Mouse (Mus musculus) neural tube, embryonic 14.5 days (tissue): ENCODE results near the gene Tmem121. TPM values are rescaled to one million over a fixed set of nuclear protein-coding genes. Genes with fewer than 3 reads are reported as not detected.

Experiments
- ATAC-seq: fragments of 200-750 bp; cut with Nextera tagmentation; 2 replicates; pipeline ENCODE4 v1.8.0; 2017; ENCODE audit warnings: low read depth, mild to moderate bottlenecking, moderate TSS enrichment, moderate library complexity
- H3K27ac ChIP-seq: fragments of 300-500 bp; sonication (generic); 2 replicates; pipeline ENCODE4 v1.5.1; 2014; ENCODE audit warnings: low read depth, mild to moderate bottlenecking, control low read depth, low read length, moderate library complexity, mixed read lengths
- H3K27me3 ChIP-seq: fragments of 300-500 bp; sonication (generic); 2 replicates; pipeline ENCODE4 v1.6.1; 2014; ENCODE audit warnings: low read length; ENCODE audit not compliant: control insufficient read depth, insufficient read depth
- H3K36me3 ChIP-seq: fragments of 300-500 bp; sonication (generic); 2 replicates; pipeline ENCODE4 v1.6.1; 2014; ENCODE audit warnings: low read length, mixed read lengths; ENCODE audit not compliant: control insufficient read depth, insufficient read depth
- H3K4me1 ChIP-seq: fragments of 300-500 bp; sonication (generic); 2 replicates; pipeline ENCODE4 v1.6.1; 2014; ENCODE audit warnings: low read length; ENCODE audit not compliant: control insufficient read depth, insufficient read depth
- H3K4me2 ChIP-seq: fragments of 300-500 bp; sonication (generic); 2 replicates; pipeline ENCODE4 v1.6.1; 2014; ENCODE audit warnings: mild to moderate bottlenecking, low read depth, low read length, control low read depth
- H3K4me3 ChIP-seq: fragments of 300-500 bp; sonication (generic); 2 replicates; pipeline ENCODE4 v1.5.1; 2014; ENCODE audit warnings: low read depth, low read length, control low read depth, mixed read lengths
- H3K9ac ChIP-seq: fragments of 300-500 bp; sonication (generic); replicated peaks from 2 replicates; pipeline ENCODE4 v1.6.1; 2014; ENCODE audit warnings: low read depth, mild to moderate bottlenecking, control low read depth, low read length, mixed read lengths
- H3K9me3 ChIP-seq: fragments of 300-500 bp; sonication (generic); 2 replicates; pipeline ENCODE4 v1.6.1; 2016; ENCODE audit warnings: low read length; ENCODE audit not compliant: control insufficient read depth
- WGBS: fragments of 180-500 bp; shearing (Covaris S2); extraction: QIAGEN DNeasy Blood & Tissue Kit; methylation state at CpG from one replicate; pipeline ENCODE4 v1.1.7; 2014; 5-methylcytosine and 5-hydroxymethylcytosine counted together
- polyA plus RNA-seq: library from polyadenylated mRNA; unstranded; fragments of >200 nt; fragmentation: Nextera tagmentation; extraction: Ambion mirVana; gene quantifications from 2 replicates; pipeline ENCODE4 v1.2.1, GENCODE M21; 2014

Tmem121 gene
- polyA plus RNA-seq, 1 experiment from 2014 or later = 24.9 TPM

DNA sequence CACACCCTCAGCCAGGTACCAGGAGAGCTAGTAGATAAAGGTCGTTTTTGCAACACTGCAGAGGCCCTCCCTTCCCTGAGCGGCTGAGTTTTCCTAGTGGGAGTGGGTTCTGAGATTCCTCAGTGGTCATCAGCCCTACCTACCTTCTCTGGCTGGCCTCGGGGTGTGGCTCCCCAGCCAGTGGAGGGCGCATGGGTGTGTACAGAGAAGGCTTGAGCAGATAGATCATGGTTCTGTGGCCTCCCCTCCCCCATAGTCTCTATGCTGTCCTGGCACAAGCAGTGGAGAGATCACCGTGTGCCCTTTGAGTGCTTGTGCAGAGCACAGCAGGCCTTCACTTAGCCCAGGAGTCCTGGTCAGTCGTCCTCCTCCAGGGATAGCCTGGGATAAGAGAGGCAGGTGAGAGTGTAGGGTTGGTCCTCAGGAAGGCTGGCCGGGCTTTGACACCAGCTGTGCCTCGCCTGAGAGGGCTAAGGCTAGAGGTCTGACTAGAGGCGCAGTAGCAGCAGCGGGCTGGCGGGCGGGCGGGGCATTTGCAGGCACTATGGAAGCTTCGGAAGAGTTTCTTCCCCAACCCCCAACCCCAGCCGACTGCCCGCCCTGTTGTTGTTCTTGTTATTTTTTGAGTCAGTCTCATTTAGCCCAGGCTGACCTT is 37.2 kb upstream of the Tmem121 start:
- WGBS = 39% methylated on average over 16 of the region's 16 CpGs

GRCm38 (mm10) chr12:113149341-113149740 is 36.4 kb upstream of the Tmem121 start:
- no peak for ATAC-seq
- no peak overlapping the region for H3K27ac ChIP-seq
- H3K27me3 ChIP-seq = no peaks in the 10 kb centered on the region
- H3K4me2 ChIP-seq = no peak overlapping the region
- no peak overlapping the region for H3K9ac ChIP-seq
- no peaks in the 10 kb centered on the region for H3K36me3 ChIP-seq
- no peak overlapping the region for H3K4me3 ChIP-seq
- H3K9me3 ChIP-seq = no peaks in the 10 kb centered on the region
- peaks cover 7% of the 10 kb centered on the region for H3K4me1 ChIP-seq
- WGBS = 66% methylated on average over 4 of the region's 4 CpGs

More for the DNA sequence above, 37.2 kb upstream of the Tmem121 start:
- H3K9ac ChIP-seq = no peak overlapping the region
- H3K27me3 ChIP-seq = no peaks in the 10 kb centered on the region
- no peaks in the 10 kb centered on the region for H3K9me3 ChIP-seq
- ATAC-seq = no peak
- no peak overlapping the region for H3K27ac ChIP-seq
- peaks cover 7% of the 10 kb centered on the region for H3K4me1 ChIP-seq
- H3K4me3 ChIP-seq = no peak overlapping the region
- H3K36me3 ChIP-seq = no peaks in the 10 kb centered on the region
- no peak overlapping the region for H3K4me2 ChIP-seq

DNA sequence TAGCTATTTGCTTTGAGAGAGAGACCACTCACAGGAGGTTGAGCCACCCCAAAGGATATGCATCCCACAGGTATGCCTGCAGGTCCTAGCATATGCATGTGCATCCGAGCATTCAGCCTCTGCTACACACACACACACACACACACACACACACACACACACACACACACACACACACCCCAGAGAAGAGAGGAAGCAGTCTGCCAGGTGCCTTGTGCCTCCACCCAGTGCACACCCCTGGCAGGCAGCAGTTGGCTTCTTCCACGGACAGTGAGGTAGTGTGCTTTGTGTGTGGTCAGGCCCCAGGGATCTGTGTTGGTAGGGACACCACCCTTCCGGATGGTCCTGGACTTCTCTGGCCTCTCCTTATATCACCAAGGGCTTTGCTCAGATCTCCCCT is 35.8 kb upstream of the Tmem121 start:
- WGBS = 67% methylated on average over 3 of the region's 3 CpGs

DNA sequence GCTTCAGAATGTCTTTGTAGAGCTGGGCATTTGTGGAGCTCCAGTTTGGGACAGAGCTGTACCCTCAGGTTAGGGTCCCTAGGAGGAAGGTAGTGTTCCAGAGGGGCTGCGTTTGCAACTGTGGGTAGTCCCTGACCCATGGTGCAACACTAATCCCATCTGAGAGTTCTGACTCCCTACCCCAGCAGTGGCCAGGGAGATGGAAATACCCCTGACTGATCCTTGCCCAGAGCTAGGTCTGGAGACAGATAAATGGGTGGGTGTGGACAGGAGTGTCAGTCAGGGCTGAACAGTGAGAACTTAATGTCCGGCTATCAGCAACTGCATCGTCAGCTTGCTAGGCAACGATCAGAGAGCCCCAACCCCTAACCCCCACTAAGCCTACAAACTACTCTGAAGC is 35.1 kb upstream of the Tmem121 start:
- Histone ChIP-seq H3K9me3 (no peaks in the 10 kb centered on the region), H3K36me3 (no peaks in the 10 kb centered on the region), H3K9ac (no peak overlapping the region), H3K4me3 (no peak overlapping the region), H3K27ac (no peak overlapping the region), H3K4me1 (peaks cover 7% of the 10 kb centered on the region), H3K27me3 (no peaks in the 10 kb centered on the region), H3K4me2 (no peak overlapping the region)
- no peak for ATAC-seq
- 84% methylated on average over 4 of the region's 4 CpGs for WGBS

More for the DNA sequence above, 35.8 kb upstream of the Tmem121 start:
- Histone ChIP-seq H3K27me3 (no peaks in the 10 kb centered on the region), H3K9ac (no peak overlapping the region), H3K36me3 (no peaks in the 10 kb centered on the region), H3K27ac (no peak overlapping the region), H3K9me3 (no peaks in the 10 kb centered on the region), H3K4me3 (no peak overlapping the region), H3K4me1 (peaks cover 7% of the 10 kb centered on the region), H3K4me2 (no peak overlapping the region)
- no peak for ATAC-seq

- H3K27ac ChIP-seq = no peak overlapping the region
- peaks cover 7% of the 10 kb centered on the region for H3K4me1 ChIP-seq
- H3K9me3 ChIP-seq = no peaks in the 10 kb centered on the region
- 80% methylated on average over 8 of the region's 8 CpGs for WGBS
- no peak overlapping the region for H3K4me2 ChIP-seq
- no peak for ATAC-seq
- H3K4me3 ChIP-seq = no peak overlapping the region
- no peaks in the 10 kb centered on the region for H3K27me3 ChIP-seq
- H3K9ac ChIP-seq = no peak overlapping the region
- H3K36me3 ChIP-seq = no peaks in the 10 kb centered on the region
Measured at GRCm38 (mm10) chr12:113151046-113151445, 34.7 kb upstream of the Tmem121 start.

GRCm38 (mm10) chr12:113151661-113152271 is 34.0 kb upstream of the Tmem121 start:
- H3K27me3 ChIP-seq = no peaks in the 10 kb centered on the region
- H3K4me3 ChIP-seq = peak overlapping the region; percentile 25
- H3K4me2 ChIP-seq = peak overlapping the region; percentile 51
- H3K9ac ChIP-seq = no peak overlapping the region
- no peaks in the 10 kb centered on the region for H3K36me3 ChIP-seq
- peaks cover 7% of the 10 kb centered on the region for H3K4me1 ChIP-seq
- H3K27ac ChIP-seq = no peak overlapping the region
- no peak for ATAC-seq
- H3K9me3 ChIP-seq = no peaks in the 10 kb centered on the region
- 2% methylated on average over 35 of the region's 36 CpGs for WGBS

- WGBS = 29% methylated on average over 19 of the region's 19 CpGs
Measured at GRCm38 (mm10) chr12:113152272-113152661, 33.5 kb upstream of the Tmem121 start.

GRCm38 (mm10) chr12:113152991-113153525 is 32.7 kb upstream of the Tmem121 start:
- no peaks in the 10 kb centered on the region for H3K36me3 ChIP-seq
- 78% methylated on average over 6 of the region's 6 CpGs for WGBS
- no peak overlapping the region for H3K27ac ChIP-seq
- no peak overlapping the region for H3K9ac ChIP-seq
- H3K4me2 ChIP-seq = no peak overlapping the region
- H3K4me1 ChIP-seq = peaks cover 10% of the 10 kb centered on the region
- ATAC-seq = no peak
- H3K4me3 ChIP-seq = no peak overlapping the region
- no peaks in the 10 kb centered on the region for H3K9me3 ChIP-seq
- H3K27me3 ChIP-seq = no peaks in the 10 kb centered on the region

More at GRCm38 (mm10) chr12:113152272-113152661, 33.5 kb upstream of the Tmem121 start:
- Histone ChIP-seq H3K9ac (no peak overlapping the region), H3K4me3 (peak overlapping the region; percentile 25), H3K27ac (no peak overlapping the region), H3K9me3 (no peaks in the 10 kb centered on the region), H3K36me3 (no peaks in the 10 kb centered on the region), H3K4me1 (peaks cover 10% of the 10 kb centered on the region), H3K27me3 (no peaks in the 10 kb centered on the region), H3K4me2 (peak overlapping the region; percentile 51; the same call in 1 of the 2 replicates)
- no peak for ATAC-seq

DNA sequence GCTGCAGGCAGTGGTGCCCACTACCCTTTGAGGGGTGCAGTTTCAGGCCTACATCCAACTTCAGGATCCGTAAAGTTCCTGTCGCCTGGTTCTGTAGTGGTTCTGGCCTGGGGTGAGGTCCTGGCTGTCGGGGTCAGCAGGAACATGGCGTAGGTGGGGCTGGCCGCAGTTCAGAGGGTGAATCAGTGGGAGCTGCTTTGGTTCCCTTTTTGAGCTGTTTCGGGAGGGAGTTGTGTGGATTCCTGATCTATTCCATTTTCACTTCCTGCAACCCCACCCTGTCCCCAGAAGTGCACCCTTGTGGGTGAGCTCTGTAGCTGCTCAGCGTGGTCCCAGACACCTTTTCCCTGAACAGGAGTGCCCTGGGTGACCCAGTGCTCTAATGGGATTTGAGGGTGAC is 31.8 kb upstream of the Tmem121 start:
- no peak for ATAC-seq
- Histone ChIP-seq H3K4me3 (no peak overlapping the region), H3K27ac (no peak overlapping the region), H3K27me3 (no peaks in the 10 kb centered on the region), H3K4me1 (peaks cover 10% of the 10 kb centered on the region), H3K9ac (no peak overlapping the region), H3K9me3 (no peaks in the 10 kb centered on the region), H3K36me3 (no peaks in the 10 kb centered on the region), H3K4me2 (no peak overlapping the region)
- 94% methylated on average over 7 of the region's 7 CpGs for WGBS
